15 mouse cellular contexts compared by ENCODE assay signal in genomic region chr7:49235271-49235681, GRCm38 (mm10).
A peak's percentile ranks its signal among the peaks of the same experiment; 100 is the strongest.
DNase-seq lines count a peak whose midpoint lies in the region; ATAC-seq and TF ChIP-seq lines count a peak whose summit lies in the region.
"Had no signal": no experiment of that assay in that cellular context is flagged by ENCODE, and none has a peak within 500 bp of the region (broad histone marks: within the 10 kb centered on the region; RNA-seq: fewer than 3 reads in every experiment).

No protein-coding gene starts in this region.

- no peaks in the 10 kb centered on the region for H3K36me3 ChIP-seq in heart, adult 2 months (ENCODE audit: control insufficient read depth, insufficient read depth, low read length)
- H3K36me3 ChIP-seq in liver, postnatal 0 days (replicated peaks; ENCODE audit: insufficient read depth, low read length), result no peaks in the 10 kb centered on the region
- H3K36me3 ChIP-seq in intestine, embryonic 15.5 days, result no peaks in the 10 kb centered on the region
- no peaks in the 10 kb centered on the region for H3K36me3 ChIP-seq in forebrain, embryonic 13.5 days (ENCODE audit: poor library complexity, severe bottlenecking)
- H3K36me3 ChIP-seq: embryonic facial prominence, embryonic 10.5 days; hindbrain, embryonic 12.5 days had no signal

- no peak overlapping the region for H3K4me2 ChIP-seq in liver, postnatal 0 days (ENCODE audit: low read depth, low read length)
- no peak overlapping the region for H3K4me2 ChIP-seq in intestine, embryonic 15.5 days (replicated peaks)
- no peak overlapping the region for H3K4me2 ChIP-seq in forebrain, embryonic 13.5 days
- H3K4me2 ChIP-seq: hindbrain, embryonic 12.5 days had no signal

- H3K27me3 ChIP-seq in heart, adult 2 months (ENCODE audit: control insufficient read depth, insufficient read depth, low read length), result no peaks in the 10 kb centered on the region
- no peaks in the 10 kb centered on the region for H3K27me3 ChIP-seq in liver, postnatal 0 days (ENCODE audit: insufficient read depth, low read length)
- H3K27me3 ChIP-seq in intestine, embryonic 15.5 days (replicated peaks), result no peaks in the 10 kb centered on the region
- no peaks in the 10 kb centered on the region for H3K27me3 ChIP-seq in forebrain, embryonic 13.5 days
- H3K27me3 ChIP-seq: hindbrain, embryonic 12.5 days had no signal

- peak; percentile 43; the same call in 1 of the 2 replicates for ATAC-seq in liver, postnatal 0 days
- 0 out of 2 replicates have a peak, but pooled peaks have one; percentile 26 for ATAC-seq in intestine, embryonic 15.5 days
- peak; percentile 90 for ATAC-seq in megakaryocyte-erythroid progenitor cell, adult 5-6 weeks (replicated peaks; ENCODE audit: low FRiP score, low TSS enrichment, poor library complexity, severe bottlenecking)
- ATAC-seq in forebrain, embryonic 13.5 days, result no peak

- H3K4me3 ChIP-seq in heart, adult 2 months, result no peak overlapping the region
- H3K4me3 ChIP-seq in liver, postnatal 0 days (ENCODE audit: low read depth, low read length), result no peak overlapping the region
- no peak overlapping the region for H3K4me3 ChIP-seq in intestine, embryonic 15.5 days (replicated peaks)
- no peak overlapping the region for H3K4me3 ChIP-seq in forebrain, embryonic 13.5 days
- H3K4me3 ChIP-seq: embryonic facial prominence, embryonic 10.5 days; hindbrain, embryonic 12.5 days; layer of hippocampus, adult 2 months had no signal

- 45% methylated on average over 9 of the region's 9 CpGs for WGBS in heart, adult 2 months
- 57% methylated on average over 9 of the region's 9 CpGs for WGBS in liver, postnatal 0 days (ENCODE audit: insufficient replicate concordance)
- WGBS in intestine, embryonic 15.5 days, result 39% methylated on average over 9 of the region's 9 CpGs
- WGBS in forebrain, embryonic 13.5 days, result 81% methylated on average over 9 of the region's 9 CpGs

- H3K9me3 ChIP-seq in liver, postnatal 0 days (ENCODE audit: low read length), result no peaks in the 10 kb centered on the region
- H3K9me3 ChIP-seq in intestine, embryonic 15.5 days, result no peaks in the 10 kb centered on the region
- no peaks in the 10 kb centered on the region for H3K9me3 ChIP-seq in forebrain, embryonic 13.5 days (replicated peaks)
- H3K9me3 ChIP-seq: embryonic facial prominence, embryonic 10.5 days; hindbrain, embryonic 12.5 days had no signal

- no peak for TF ChIP-seq CTCF in heart, adult 2 months (IDR thresholded peaks at IDR 0.05)
- no peak for TF ChIP-seq CTCF in liver, postnatal 0 days (IDR thresholded peaks at IDR 0.05; ENCODE audit: low read depth)

- DNase-seq in heart, adult 2 months, result no peak
- DNase-seq in heart, postnatal 25 days (ENCODE audit: low spot score), result no peak
- DNase-seq in liver, postnatal 0 days, result no peak
- DNase-seq in liver, result no peak
- DNase-seq in thymus, postnatal 0 days (ENCODE audit: low spot score), result no peak
- DNase-seq: cerebellum, adult 2 months; right cerebral cortex, postnatal 25 days; thymus, adult 18-20 months had no signal

- intact Hi-C loops in heart, adult 2 months (cut with DNase I), result no loop called here
- intact Hi-C loops in heart, postnatal 25 days (cut with DNase I), result no loop called here

- peak overlapping the region; percentile 41 for H3K27ac ChIP-seq in heart, adult 2 months
- H3K27ac ChIP-seq in liver, postnatal 0 days (ENCODE audit: low read depth), result no peak overlapping the region
- peak overlapping the region; percentile 80 for H3K27ac ChIP-seq in intestine, embryonic 15.5 days
- H3K27ac ChIP-seq in forebrain, embryonic 13.5 days, result no peak overlapping the region
- H3K27ac ChIP-seq: embryonic facial prominence, embryonic 10.5 days; hindbrain, embryonic 12.5 days; layer of hippocampus, adult 2 months; liver, embryonic 14.5 days had no signal

- H3K79me2 ChIP-seq in heart, adult 2 months (replicated peaks; ENCODE audit: control insufficient read depth, insufficient read depth, low read length), result no peaks in the 10 kb centered on the region

- H3K4me1 ChIP-seq in heart, adult 2 months (ENCODE audit: control insufficient read depth, insufficient read depth, low read length), result no peaks in the 10 kb centered on the region
- no peaks in the 10 kb centered on the region for H3K4me1 ChIP-seq in liver, postnatal 0 days (ENCODE audit: insufficient read depth)
- peaks cover 8% of the 10 kb centered on the region for H3K4me1 ChIP-seq in intestine, embryonic 15.5 days (replicated peaks)
- H3K4me1 ChIP-seq in forebrain, embryonic 13.5 days, result no peaks in the 10 kb centered on the region

- no peak for TF ChIP-seq POLR2A in heart, adult 2 months (IDR thresholded peaks at IDR 0.05; ENCODE audit: insufficient read depth, low read depth, low read length)

- no peak overlapping the region for H3K9ac ChIP-seq in heart, adult 2 months (ENCODE audit: low read depth, low read length)
- H3K9ac ChIP-seq in liver, postnatal 0 days (replicated peaks), result no peak overlapping the region
- no peak overlapping the region for H3K9ac ChIP-seq in intestine, embryonic 15.5 days
- H3K9ac ChIP-seq in forebrain, embryonic 13.5 days, result no peak overlapping the region
- H3K9ac ChIP-seq: hindbrain, embryonic 12.5 days; liver, embryonic 14.5 days had no signal

- no peak for TF ChIP-seq EP300 in heart, adult 2 months (IDR thresholded peaks at IDR 0.05; ENCODE audit: insufficient read depth, low read depth, low read length)
- 0 out of 2 replicates have a peak, but pooled peaks have one; percentile 53 for TF ChIP-seq EP300 in liver, postnatal 0 days (IDR thresholded peaks at IDR 0.05; ENCODE audit: low read depth)

Comparison
In these comparisons a context has a peak if more than half of its experiments do, and no peak if none do; other contexts are left out.
1. H3K27ac ChIP-seq: peak in heart, adult 2 months (single experiment) and intestine, embryonic 15.5 days (single experiment); none in liver, postnatal 0 days (single experiment) and forebrain, embryonic 13.5 days (single experiment).